Mouse (Mus musculus): Measurements from ENCODE around the gene Grik4. TPM values are rescaled to one million over a fixed set of nuclear protein-coding genes. Genes with fewer than 3 reads are reported as not detected.
A peak's percentile ranks its signal among the peaks of the same experiment; 100 is the strongest.

Grik4 gene
- total and polyA plus RNA-seq, 2 experiments: under 0.01 to 0.09 TPM

GRCm38 (mm10) chr9:42670619-42671018 is 273.7 kb downstream of the Grik4 start:
- H3K36me3 ChIP-seq (ENCODE audit: control insufficient read depth, insufficient read depth, low read length): no peaks in the 10 kb centered on the region
- no peak overlapping the region for H3K27ac ChIP-seq (replicated peaks; ENCODE audit: insufficient read depth, low read depth, low read length)
- peaks cover 5% of the 10 kb centered on the region; the same call in 1 of the 2 replicates for H3K4me1 ChIP-seq (ENCODE audit: control insufficient read depth, insufficient read depth, low read length)
- DNase-seq (ENCODE audit: extremely low read depth, low read depth, low spot score): no peak
- H3K4me3 ChIP-seq (ENCODE audit: insufficient read depth, low read depth, low read length): no peak overlapping the region
- no peaks in the 10 kb centered on the region for H3K27me3 ChIP-seq (ENCODE audit: control insufficient read depth, insufficient read depth, low read length)
- WGBS: 27% methylated on average over 2 of the region's 2 CpGs
- H3K9ac ChIP-seq (ENCODE audit: low read depth, low read length): no peak overlapping the region
- H3K79me2 ChIP-seq (ENCODE audit: control insufficient read depth, insufficient read depth, low read length): no peaks in the 10 kb centered on the region
- TF ChIP-seq CTCF (IDR thresholded peaks at IDR 0.05; ENCODE audit: low read depth, low read length) (no peak), POLR2A (IDR thresholded peaks at IDR 0.05; ENCODE audit: extremely low read depth, insufficient read depth, low read length) (no peak)

- H3K36me3 ChIP-seq (ENCODE audit: control insufficient read depth, insufficient read depth, low read length): no peaks in the 10 kb centered on the region
- no peak for TF ChIP-seq POLR2A (IDR thresholded peaks at IDR 0.05; ENCODE audit: extremely low read depth, insufficient read depth, low read length)
- no peak overlapping the region for H3K9ac ChIP-seq (ENCODE audit: low read depth, low read length)
- no peaks in the 10 kb centered on the region for H3K79me2 ChIP-seq (ENCODE audit: control insufficient read depth, insufficient read depth, low read length)
- H3K27ac ChIP-seq (replicated peaks; ENCODE audit: insufficient read depth, low read depth, low read length): no peak overlapping the region
- H3K4me1 ChIP-seq (ENCODE audit: control insufficient read depth, insufficient read depth, low read length): no peaks in the 10 kb centered on the region
- H3K27me3 ChIP-seq (ENCODE audit: control insufficient read depth, insufficient read depth, low read length): no peaks in the 10 kb centered on the region
- 62% methylated on average over 1 of the region's 1 CpGs for WGBS
- H3K4me3 ChIP-seq (ENCODE audit: insufficient read depth, low read depth, low read length): no peak overlapping the region
- DNase-seq (ENCODE audit: extremely low read depth, low read depth, low spot score): no peak
These were observed 282.8 kb downstream of the Grik4 start for GRCm38 (mm10) chr9:42661481-42661880.

GRCm38 (mm10) chr9:42652756-42653155 is 291.5 kb downstream of the Grik4 start:
- Histone ChIP-seq H3K27me3 (ENCODE audit: control insufficient read depth, insufficient read depth, low read length) (no peaks in the 10 kb centered on the region), H3K4me1 (ENCODE audit: control insufficient read depth, insufficient read depth, low read length) (no peaks in the 10 kb centered on the region), H3K4me3 (ENCODE audit: insufficient read depth, low read depth, low read length) (no peak overlapping the region), H3K36me3 (ENCODE audit: control insufficient read depth, insufficient read depth, low read length) (no peaks in the 10 kb centered on the region), H3K9ac (ENCODE audit: low read depth, low read length) (no peak overlapping the region), H3K79me2 (ENCODE audit: control insufficient read depth, insufficient read depth, low read length) (no peaks in the 10 kb centered on the region), H3K27ac (replicated peaks; ENCODE audit: insufficient read depth, low read depth, low read length) (no peak overlapping the region)
- WGBS: 93% methylated on average over 2 of the region's 2 CpGs
- TF ChIP-seq POLR2A (IDR thresholded peaks at IDR 0.05; ENCODE audit: extremely low read depth, insufficient read depth, low read length) (no peak), CTCF (IDR thresholded peaks at IDR 0.05; ENCODE audit: low read depth, low read length) (no peak)
- peak; percentile 18 for DNase-seq (ENCODE audit: extremely low read depth, low read depth, low spot score)

- Histone ChIP-seq H3K27ac (replicated peaks; ENCODE audit: insufficient read depth, low read depth, low read length) (no peak overlapping the region), H3K79me2 (ENCODE audit: control insufficient read depth, insufficient read depth, low read length) (no peaks in the 10 kb centered on the region), H3K4me1 (ENCODE audit: control insufficient read depth, insufficient read depth, low read length) (no peaks in the 10 kb centered on the region), H3K36me3 (ENCODE audit: control insufficient read depth, insufficient read depth, low read length) (no peaks in the 10 kb centered on the region), H3K4me3 (ENCODE audit: insufficient read depth, low read depth, low read length) (no peak overlapping the region), H3K27me3 (ENCODE audit: control insufficient read depth, insufficient read depth, low read length) (no peaks in the 10 kb centered on the region), H3K9ac (ENCODE audit: low read depth, low read length) (no peak overlapping the region)
- TF ChIP-seq POLR2A (IDR thresholded peaks at IDR 0.05; ENCODE audit: extremely low read depth, insufficient read depth, low read length): no peak
- no peak for TF ChIP-seq CTCF (IDR thresholded peaks at IDR 0.05; ENCODE audit: low read depth, low read length)
- WGBS: 69% methylated on average over 4 of the region's 4 CpGs
- DNase-seq (ENCODE audit: extremely low read depth, low read depth, low spot score): no peak
These were observed 292.0 kb downstream of the Grik4 start for GRCm38 (mm10) chr9:42652309-42652708.

- no peaks in the 10 kb centered on the region for H3K36me3 ChIP-seq (ENCODE audit: control insufficient read depth, insufficient read depth, low read length)
- no peaks in the 10 kb centered on the region for H3K4me1 ChIP-seq (ENCODE audit: control insufficient read depth, insufficient read depth, low read length)
- peak; percentile 57 for TF ChIP-seq CTCF (IDR thresholded peaks at IDR 0.05; ENCODE audit: low read depth, low read length)
- no peak for TF ChIP-seq POLR2A (IDR thresholded peaks at IDR 0.05; ENCODE audit: extremely low read depth, insufficient read depth, low read length)
- no peaks in the 10 kb centered on the region for H3K27me3 ChIP-seq (ENCODE audit: control insufficient read depth, insufficient read depth, low read length)
- peak; percentile 88 for DNase-seq (ENCODE audit: extremely low read depth, low read depth, low spot score)
- no peak overlapping the region for H3K9ac ChIP-seq (ENCODE audit: low read depth, low read length)
- no peaks in the 10 kb centered on the region for H3K79me2 ChIP-seq (ENCODE audit: control insufficient read depth, insufficient read depth, low read length)
- H3K27ac ChIP-seq (replicated peaks; ENCODE audit: insufficient read depth, low read depth, low read length): no peak overlapping the region
- H3K4me3 ChIP-seq (ENCODE audit: insufficient read depth, low read depth, low read length): no peak overlapping the region
- WGBS: 46% methylated on average over 5 of the region's 5 CpGs
These were observed 294.4 kb downstream of the Grik4 start for GRCm38 (mm10) chr9:42649872-42650271.

GRCm38 (mm10) chr9:42648051-42648450 is 296.2 kb downstream of the Grik4 start:
- WGBS: 97% methylated on average over 3 of the region's 3 CpGs
- TF ChIP-seq POLR2A (IDR thresholded peaks at IDR 0.05; ENCODE audit: extremely low read depth, insufficient read depth, low read length) (no peak), CTCF (IDR thresholded peaks at IDR 0.05; ENCODE audit: low read depth, low read length) (no peak)
- Histone ChIP-seq H3K27me3 (ENCODE audit: control insufficient read depth, insufficient read depth, low read length) (no peaks in the 10 kb centered on the region), H3K27ac (replicated peaks; ENCODE audit: insufficient read depth, low read depth, low read length) (no peak overlapping the region), H3K36me3 (ENCODE audit: control insufficient read depth, insufficient read depth, low read length) (no peaks in the 10 kb centered on the region), H3K4me3 (ENCODE audit: insufficient read depth, low read depth, low read length) (no peak overlapping the region), H3K9ac (ENCODE audit: low read depth, low read length) (no peak overlapping the region), H3K79me2 (ENCODE audit: control insufficient read depth, insufficient read depth, low read length) (no peaks in the 10 kb centered on the region), H3K4me1 (ENCODE audit: control insufficient read depth, insufficient read depth, low read length) (no peaks in the 10 kb centered on the region)
- DNase-seq (ENCODE audit: extremely low read depth, low read depth, low spot score): no peak

Measured in liver, adult 2 months (tissue).